Mouse (Mus musculus) gastrocnemius, adult 2 months (tissue): ENCODE results near the gene Jmjd4. TPM values are rescaled to one million over a fixed set of nuclear protein-coding genes. Genes with fewer than 3 reads are reported as not detected.

Experiments used
- DNase-seq: peaks from one replicate; pipeline ENCODE4 v3.0.0; 2022
- H3K27ac ChIP-seq: fragments of 200-600 bp; 2 replicates; pipeline ENCODE4 v1.8.1; 2022; ENCODE audit warnings: mild to moderate bottlenecking
- H3K4me3 ChIP-seq: fragments of 200-600 bp; 2 replicates; pipeline ENCODE4 v1.8.1; 2022; ENCODE audit warnings: mild to moderate bottlenecking, moderate library complexity
- CTCF ChIP-seq: fragments of 200-600 bp; IDR thresholded peaks from 2 replicates; pipeline ENCODE4 v1.8.1; 2022; ENCODE audit warnings: antibody characterized with exemption, mild to moderate bottlenecking, moderate library complexity
- intact Hi-C: fragments of 180-260 bp; cut with DNase I; formaldehyde crosslinking; loops from one replicate; pipeline ENCODE4 v1.15.1; 2025
- total RNA-seq, 2 experiments: library from RNA; stranded (reverse); gene quantifications; 2 replicates each; pipeline ENCODE4 v1.2.3; 2021

Gene Jmjd4
- total RNA-seq, 2 experiments from 2014 or later = 7.2 to 10.2 TPM

DNA sequence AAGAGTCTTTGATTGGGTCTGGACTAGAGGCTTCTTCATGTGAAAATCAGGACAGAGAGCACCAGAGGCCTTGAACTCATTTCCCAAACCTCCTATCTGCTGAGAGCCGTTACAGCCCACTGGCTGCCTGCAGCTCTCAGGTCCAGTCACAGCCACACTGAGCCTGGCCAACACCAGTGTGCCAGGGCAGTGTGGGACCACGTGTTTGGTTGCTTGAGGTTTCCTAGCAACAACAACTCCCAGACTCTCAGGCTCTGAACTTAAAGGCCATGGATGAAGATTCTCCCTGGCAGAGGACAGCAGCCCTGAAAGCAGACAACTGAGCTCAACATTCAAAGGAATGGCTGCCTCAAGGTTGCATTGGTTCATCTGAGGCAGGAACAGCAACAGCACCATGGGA is 35.8 kb downstream of the Jmjd4 start:
- Histone ChIP-seq H3K4me3 (no peak overlapping the region), H3K27ac (no peak overlapping the region)
- intact Hi-C loops = no loop called here
- DNase-seq = peak; percentile 44
- TF ChIP-seq CTCF = no peak

DNA sequence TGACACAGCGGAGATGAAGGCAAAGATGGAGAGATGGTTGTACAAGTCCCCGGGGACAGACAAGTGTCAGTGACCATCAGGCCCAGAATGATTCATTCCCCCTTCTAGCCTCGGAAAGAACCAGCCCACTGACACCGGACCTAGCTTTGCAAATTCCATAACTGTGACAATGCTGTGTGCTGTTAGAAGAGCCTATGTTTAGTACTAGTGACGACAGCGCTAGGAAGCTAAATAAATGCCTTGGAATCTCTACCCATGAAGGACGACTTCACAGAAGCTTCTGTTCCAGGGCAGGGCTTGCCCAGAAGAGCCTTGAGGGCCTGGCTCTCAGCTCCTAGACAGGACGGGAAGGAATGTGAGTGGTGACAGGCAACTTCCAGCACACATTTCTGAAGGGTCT is 36.4 kb downstream of the Jmjd4 start:
- Histone ChIP-seq H3K27ac (no peak overlapping the region), H3K4me3 (no peak overlapping the region)
- intact Hi-C loops = no loop called here
- DNase-seq = no peak
- TF ChIP-seq CTCF = no peak

DNA sequence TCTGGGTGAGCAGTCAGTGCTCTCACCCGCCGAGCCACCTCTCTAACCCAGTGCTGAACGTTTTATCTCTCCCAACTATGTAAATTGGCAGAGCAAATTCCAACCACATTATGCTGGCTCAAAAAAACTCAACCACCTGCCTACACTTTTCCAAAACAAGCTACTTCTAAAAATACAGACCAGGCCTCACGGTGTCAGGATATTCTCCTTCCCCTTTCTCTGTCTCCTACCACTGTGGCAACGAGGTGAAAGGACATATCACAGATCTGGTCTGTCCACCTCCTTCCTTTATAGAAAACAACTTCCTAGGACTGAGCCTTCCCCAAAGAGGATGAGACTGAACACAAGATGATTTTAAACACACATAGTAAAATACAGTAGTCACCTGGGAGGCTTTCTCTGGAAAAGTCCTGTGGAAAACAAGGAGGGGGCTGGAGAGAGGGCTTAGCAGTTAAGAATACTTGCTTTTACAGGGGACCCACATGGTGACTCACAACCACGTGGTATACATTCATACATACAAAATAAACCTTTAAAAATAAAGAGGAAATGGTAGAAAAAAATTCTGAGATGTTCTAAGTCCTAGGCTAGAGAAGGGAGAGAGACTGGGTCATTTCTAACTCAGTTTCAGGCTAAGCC is 46.9 kb downstream of the Jmjd4 start:
- H3K4me3 ChIP-seq = no peak overlapping the region
- intact Hi-C loops = no loop called here
- no peak for TF ChIP-seq CTCF
- H3K27ac ChIP-seq = no peak overlapping the region
- no peak for DNase-seq

DNA sequence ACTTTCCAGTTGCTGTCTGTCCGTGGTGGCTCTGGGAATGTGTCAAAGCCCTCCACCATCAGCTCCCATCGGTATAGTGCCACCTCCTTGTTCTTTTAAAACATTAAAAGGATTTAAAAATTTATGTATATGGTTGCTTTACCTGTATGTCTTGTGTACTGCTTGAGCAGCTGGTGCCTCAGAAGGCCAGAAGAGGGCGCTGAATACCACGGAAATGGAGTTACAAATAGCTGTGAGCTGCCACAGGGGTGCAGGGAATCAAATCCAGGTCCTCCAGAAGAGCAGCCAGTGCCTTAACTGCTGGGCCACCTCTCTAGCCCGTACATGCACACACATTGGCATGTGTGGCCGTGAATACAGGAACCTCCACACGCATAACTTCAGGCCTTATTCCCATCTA is 47.9 kb downstream of the Jmjd4 start:
- intact Hi-C loops = no loop called here
- no peak overlapping the region for H3K4me3 ChIP-seq
- no peak for DNase-seq
- H3K27ac ChIP-seq = no peak overlapping the region
- peak; percentile 13; the same call in 1 of the 2 replicates for TF ChIP-seq CTCF

DNA sequence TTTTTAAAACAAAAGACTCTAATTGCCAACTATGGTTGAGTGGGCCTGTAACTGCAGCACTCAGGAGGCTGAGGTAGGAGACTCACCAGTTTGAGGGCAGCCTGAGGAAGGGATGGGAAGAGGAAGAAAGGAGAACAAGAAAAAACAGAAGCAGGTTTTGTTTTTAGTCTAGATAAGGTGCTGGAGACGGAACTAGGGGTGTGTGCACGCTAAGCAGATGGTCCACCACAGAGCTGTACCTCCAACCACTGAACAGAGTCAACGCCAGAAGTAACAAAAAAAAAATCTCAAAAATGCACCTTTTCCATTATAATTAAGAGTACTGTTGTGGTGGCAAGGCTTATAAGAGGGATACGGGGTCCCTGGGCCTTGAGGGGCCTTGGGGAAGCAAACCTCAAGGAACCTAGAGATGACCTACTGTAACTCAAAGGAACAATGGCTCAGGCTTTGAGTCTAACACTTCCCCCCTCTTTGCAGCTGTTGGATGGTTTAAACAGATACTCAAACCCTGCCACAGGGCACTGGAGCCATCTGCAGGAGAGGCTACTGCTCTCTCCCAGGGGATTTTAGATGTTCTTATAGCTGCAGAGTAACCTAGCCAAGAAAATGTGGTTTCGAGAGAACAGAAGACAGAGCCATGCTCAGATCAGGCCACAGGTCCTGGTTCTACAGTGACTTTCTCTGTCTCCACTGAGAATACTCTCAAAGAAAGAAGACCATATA is 52.3 kb downstream of the Jmjd4 start:
- DNase-seq = no peak
- Histone ChIP-seq H3K27ac (no peak overlapping the region), H3K4me3 (no peak overlapping the region)
- TF ChIP-seq CTCF = no peak
- intact Hi-C loops = no loop called here

DNA sequence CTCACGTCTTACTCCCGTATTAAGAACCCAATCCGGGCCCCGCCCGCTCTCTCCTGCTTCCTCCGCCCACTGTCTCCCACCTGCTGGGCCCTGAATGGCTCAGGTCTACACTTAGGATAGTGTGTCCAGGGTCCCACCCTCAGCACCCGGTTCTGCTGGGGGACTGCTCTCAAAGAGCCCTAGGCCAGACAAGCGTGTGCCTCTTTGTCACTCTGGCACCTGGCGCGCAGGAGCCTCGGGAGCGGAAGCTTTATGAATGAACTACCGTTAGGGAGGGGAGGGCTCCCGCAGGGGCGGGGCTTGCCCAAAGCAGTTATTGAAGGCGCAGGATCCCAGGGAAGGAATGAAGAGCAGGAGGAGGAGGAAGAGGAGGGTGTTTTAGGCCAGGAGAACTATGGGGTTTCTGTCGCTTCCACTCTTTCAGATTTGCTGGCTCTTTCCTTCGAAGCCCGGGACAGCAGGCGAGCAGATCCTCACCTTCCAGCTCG is 55.5 kb downstream of the Jmjd4 start:
- H3K27ac ChIP-seq = peak overlapping the region; percentile 92
- no peak for TF ChIP-seq CTCF
- H3K4me3 ChIP-seq = peak overlapping the region; percentile 98
- intact Hi-C loops = no loop called here
- DNase-seq = peak; percentile 62

DNA sequence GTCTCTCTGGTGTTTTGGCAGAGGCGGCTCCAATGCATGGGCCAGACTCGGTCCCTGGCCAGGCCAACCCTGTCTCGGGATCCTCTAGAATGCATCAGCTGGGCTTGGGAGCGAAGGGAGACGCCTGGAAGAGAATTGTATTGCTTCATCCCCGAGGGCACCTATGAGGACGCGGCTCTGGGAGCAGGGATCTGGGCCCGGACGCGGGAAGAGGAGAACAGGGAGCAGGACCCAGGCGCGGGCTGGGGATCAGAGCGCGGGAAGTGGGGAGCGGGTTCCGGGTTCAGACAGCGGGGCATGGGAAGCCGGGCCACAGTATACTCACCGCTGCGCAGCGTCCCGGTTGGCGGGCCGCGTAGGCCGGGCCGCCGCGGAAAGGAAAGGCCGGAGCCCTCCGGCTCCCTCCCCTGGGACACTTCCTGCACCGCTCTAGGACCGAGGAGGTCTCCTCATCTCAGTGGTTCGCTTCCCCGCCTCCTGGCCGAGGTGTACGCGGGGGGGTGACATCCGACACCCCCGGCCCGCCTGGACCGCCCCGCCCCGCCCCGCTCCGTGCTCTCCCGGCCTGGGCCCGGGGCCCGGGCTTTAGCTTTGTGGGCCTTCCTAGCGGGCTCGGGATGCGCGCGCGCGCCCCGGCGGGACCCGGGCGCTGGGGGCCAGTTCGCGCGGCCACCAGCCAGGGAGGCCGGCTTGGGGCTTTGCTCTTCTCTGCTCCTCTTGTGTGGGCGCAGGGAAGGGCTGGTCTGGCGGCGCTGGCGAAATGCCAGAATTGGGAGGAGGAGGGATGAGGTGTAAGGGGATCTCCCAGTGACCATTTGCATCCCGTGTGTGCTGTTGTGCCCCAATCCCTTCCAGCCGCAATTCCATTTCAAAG is 56.2 kb downstream of the Jmjd4 start:
- intact Hi-C loops = no loop called here
- no peak for TF ChIP-seq CTCF
- peak; percentile 96 for DNase-seq
- peak overlapping the region; percentile 98 for H3K4me3 ChIP-seq
- H3K27ac ChIP-seq = peak overlapping the region; percentile 92

DNA sequence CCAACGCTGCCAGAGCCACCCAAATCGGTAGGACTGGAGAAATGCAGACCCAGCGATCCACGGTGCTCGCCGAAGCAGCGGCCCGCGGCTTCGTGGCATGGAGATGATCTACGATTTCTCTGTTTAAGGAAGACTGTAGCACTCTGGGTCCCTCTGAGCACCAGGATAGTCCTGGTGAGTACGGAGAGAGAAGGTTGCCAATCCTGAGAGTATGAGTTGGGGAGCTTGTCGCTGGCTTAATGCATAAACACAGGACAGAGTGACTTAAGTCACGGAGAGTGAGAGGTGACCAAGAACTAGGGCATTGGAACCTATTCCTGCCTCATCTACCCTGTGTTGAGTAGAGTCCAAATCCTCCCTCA is 56.8 kb downstream of the Jmjd4 start:
- peak overlapping the region; percentile 92 for H3K27ac ChIP-seq
- no peak for TF ChIP-seq CTCF

More for the DNA sequence above, 56.8 kb downstream of the Jmjd4 start:
- no peak for DNase-seq
- H3K4me3 ChIP-seq = peak overlapping the region; percentile 98
- intact Hi-C loops = no loop called here

Other genes starting within 250 kb of the Jmjd4 start
- 10 to 100 TPM; 49.7 to 71.0 TPM for gene Mrpl55, start 247.6 kb upstream of the Jmjd4 start, total RNA-seq
- gene 2310033P09Rik, start 241.7 kb upstream of the Jmjd4 start, total RNA-seq = 1 to 10 TPM; 2.6 to 3.0 TPM
- gene Arf1, start 221.8 kb upstream of the Jmjd4 start, total RNA-seq = 100 to 1,000 TPM; 226 to 229 TPM
- not detected for gene Wnt3a, start 159.3 kb upstream of the Jmjd4 start, total RNA-seq
- gene Wnt9a, start 143.1 kb upstream of the Jmjd4 start, total RNA-seq = 1 to 10 TPM; 7.8 to 9.7 TPM
- not detected for gene Prss38, start 74.4 kb upstream of the Jmjd4 start, total RNA-seq
- gene Snap47, start 1.1 kb downstream of the Jmjd4 start, total RNA-seq = 10 to 100 TPM; 18.6 to 30.4 TPM
- 1 to 10 TPM; 2.2 to 2.3 TPM for gene Zfp867, start 22.4 kb downstream of the Jmjd4 start, total RNA-seq
- gene Zkscan17, start 76.7 kb downstream of the Jmjd4 start, total RNA-seq = 10 to 100 TPM; 13.7 to 19.3 TPM
- under 1 TPM; 0.14 to 0.15 TPM for gene Nlrp3, start 91.5 kb downstream of the Jmjd4 start, total RNA-seq
- gene Olfr222, start 126.2 kb downstream of the Jmjd4 start, total RNA-seq = not detected
- gene Olfr223, start 143.2 kb downstream of the Jmjd4 start, total RNA-seq = not detected
- 10 to 100 TPM; 75.6 to 87.2 TPM for gene Mprip, start 211.3 kb downstream of the Jmjd4 start, total RNA-seq